Comparison of ENCODE assay signal across 8 mouse cellular contexts in the genomic region with DNA sequence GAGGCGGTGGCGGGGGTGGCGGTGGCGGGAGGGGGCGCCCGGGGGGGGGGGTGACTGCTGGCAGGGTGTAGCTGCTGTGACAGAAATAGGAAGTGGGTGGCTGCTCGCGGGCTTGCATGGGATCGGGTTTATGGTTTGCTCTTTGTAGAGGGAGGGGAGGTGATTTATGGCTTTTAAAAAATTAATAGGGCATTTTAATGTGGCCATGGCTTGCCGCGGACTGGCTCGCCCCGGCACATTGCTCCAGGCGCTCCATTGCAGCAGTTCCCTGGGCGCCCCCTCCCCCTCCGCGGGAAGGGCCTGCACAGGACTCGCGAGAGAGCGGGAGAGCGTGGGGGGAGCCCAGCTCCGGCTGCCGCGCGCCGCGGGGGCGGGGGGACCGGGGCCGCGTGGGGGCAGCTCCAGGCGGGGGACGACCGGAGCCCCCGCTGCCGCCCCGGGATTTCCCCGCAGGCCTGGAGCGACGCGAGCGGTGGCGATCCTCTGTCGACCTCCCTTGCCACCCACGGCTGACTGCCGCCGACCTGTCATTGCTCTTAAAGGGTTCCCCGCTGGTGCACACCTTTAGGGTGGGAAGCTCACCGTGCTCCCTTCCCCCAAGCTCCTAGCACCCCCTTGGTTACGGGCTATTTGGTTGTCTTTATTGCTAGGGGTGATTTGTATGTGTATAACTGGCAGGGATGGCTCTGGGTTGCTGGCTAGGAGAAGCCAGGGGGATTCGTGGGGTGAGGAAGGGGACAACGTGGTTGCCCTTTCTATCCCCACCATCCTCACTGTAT. TPM values are rescaled to one million over a fixed set of nuclear protein-coding genes. Genes with fewer than 3 reads are reported as not detected.
DNase-seq lines count a peak whose midpoint lies in the region; ATAC-seq and TF ChIP-seq lines count a peak whose summit lies in the region.

No protein-coding gene starts in this region.

- H3K36me3 ChIP-seq in CH12.LX (replicated peaks in 1 of 2; ENCODE audit: control insufficient read depth in 1 of 2, insufficient read depth in 1 of 2, low read length in 1 of 2): no peaks in the 10 kb centered on the region
- no peaks in the 10 kb centered on the region for H3K36me3 ChIP-seq in forebrain, embryonic 15.5 days
- H3K36me3 ChIP-seq in lung, embryonic 15.5 days: no peaks in the 10 kb centered on the region

- no peaks in the 10 kb centered on the region for H3K27me3 ChIP-seq in CH12.LX (replicated peaks)
- H3K27me3 ChIP-seq in forebrain, embryonic 15.5 days: no peaks in the 10 kb centered on the region
- H3K27me3 ChIP-seq in lung, embryonic 15.5 days: no peaks in the 10 kb centered on the region

- peaks cover 5 to 47% of the 10 kb centered on the region in 2 experiments for H3K4me1 ChIP-seq in CH12.LX (ENCODE audit: control insufficient read depth in 1 of 2, insufficient read depth in 2 of 2)
- peaks cover 36% of the 10 kb centered on the region for H3K4me1 ChIP-seq in forebrain, embryonic 15.5 days
- peaks cover 30% of the 10 kb centered on the region for H3K4me1 ChIP-seq in lung, embryonic 15.5 days

- dilution Hi-C loops in CH12.LX (cut with MboI; ENCODE audit: extremely low pct_ligation_motif_present, extremely low pct_unique_long_range_greater_than_20kb, low sequenced_read_pairs): no loop called here

- H3K27ac ChIP-seq in CH12.LX (ENCODE audit: insufficient read depth, low read depth): peak overlapping the region; percentile 85
- H3K27ac ChIP-seq in forebrain, embryonic 15.5 days (replicated peaks): peak overlapping the region; percentile 97
- H3K27ac ChIP-seq in lung, embryonic 15.5 days: peak overlapping the region; percentile 94

- peak; percentile 59; the same call in 1 of the 2 replicates for TF ChIP-seq EP300 in CH12.LX (IDR thresholded peaks at IDR 0.05; ENCODE audit: low read length)

- peak; percentile 84 for DNase-seq in CH12.LX (ENCODE audit: extremely low read depth)
- peak; percentile 84 for DNase-seq in brain, embryonic 14.5 days (ENCODE audit: low read depth)
- DNase-seq in heart, postnatal 4 days: peak; percentile 87
- DNase-seq in layer of hippocampus, adult 8-10 months (ENCODE audit: low spot score in 2 of 2): peak; percentile 66
- peak; percentile 77 for DNase-seq in ovary, postnatal 14 days (ENCODE audit: low spot score)
- DNase-seq in thymus, postnatal 14 days: peak; percentile 68

- under 1% methylated on average over 37 of the region's 52 CpGs for whole genome bisulfite sequencing in forebrain, embryonic 15.5 days
- 0% methylated on average over 43 of the region's 52 CpGs for WGBS in lung, embryonic 15.5 days

- ATAC-seq in forebrain, embryonic 15.5 days (replicated peaks): peak; percentile 26
- no peak for ATAC-seq in lung, embryonic 15.5 days (ENCODE audit: borderline replicate concordance, extremely low read depth, low FRiP score, low TSS enrichment)

- peak overlapping the region; percentile 94 for H3K4me2 ChIP-seq in CH12.LX (ENCODE audit: insufficient read depth, low read depth, poor library complexity, severe bottlenecking)
- H3K4me2 ChIP-seq in forebrain, embryonic 15.5 days (replicated peaks): peak overlapping the region; percentile 50
- peak overlapping the region; percentile 71 for H3K4me2 ChIP-seq in lung, embryonic 15.5 days

- H3K9me3 ChIP-seq in CH12.LX (replicated peaks; ENCODE audit: low read length): no peaks in the 10 kb centered on the region
- H3K9me3 ChIP-seq in forebrain, embryonic 15.5 days: no peaks in the 10 kb centered on the region
- H3K9me3 ChIP-seq in lung, embryonic 15.5 days: no peaks in the 10 kb centered on the region

- H3K9ac ChIP-seq in CH12.LX (ENCODE audit: insufficient read depth, low read depth): peak overlapping the region; percentile 86
- peak overlapping the region; percentile 91 for H3K9ac ChIP-seq in forebrain, embryonic 15.5 days (replicated peaks)
- peak overlapping the region; percentile 81 for H3K9ac ChIP-seq in lung, embryonic 15.5 days

- peak overlapping the region; percentile 78 to 96 (median 90) for H3K4me3 ChIP-seq in CH12.LX (replicated peaks in 1 of 3; ENCODE audit: low read depth in 2 of 3, low read length in 2 of 3, poor library complexity in 1 of 3)
- H3K4me3 ChIP-seq in forebrain, embryonic 15.5 days: peak overlapping the region; percentile 98
- H3K4me3 ChIP-seq in lung, embryonic 15.5 days: peak overlapping the region; percentile 97

- TF ChIP-seq RAD21 in CH12.LX (IDR thresholded peaks at IDR 0.05; ENCODE audit: low read depth, low read length): no peak

- H3K79me2 ChIP-seq in CH12.LX (replicated peaks; ENCODE audit: control insufficient read depth, extremely low read depth, insufficient read depth, poor library complexity, severe bottlenecking): peaks cover 44% of the 10 kb centered on the region

- TF ChIP-seq POLR2A in CH12.LX (IDR thresholded peaks at IDR 0.05; ENCODE audit: low read depth, low read length): peak; percentile 53
- no peak for TF ChIP-seq POLR2A in brain, embryonic 14.5 days (IDR thresholded peaks at IDR 0.05; ENCODE audit: borderline replicate concordance, extremely low read depth, insufficient read depth, insufficient read length, poor library complexity, severe bottlenecking)

- no peak for TF ChIP-seq CTCF in CH12.LX (conservative IDR thresholded peaks at IDR 0.05 in 1 of 2, IDR thresholded peaks at IDR 0.05 in 1 of 2; ENCODE audit: low read depth in 2 of 2, low read length in 2 of 2)
- no peak for TF ChIP-seq CTCF in brain, embryonic 14.5 days (IDR thresholded peaks at IDR 0.05; ENCODE audit: borderline replicate concordance, extremely low read depth, insufficient read depth, insufficient read length)

- in situ Hi-C loops in CH12.LX (cut with MboI; ENCODE audit: low pct_ligation_motif_present, low pct_unique_long_range_greater_than_20kb, low sequenced_read_pairs): loop anchor here (5.0 kb wide), 2 partner anchors 41 to 71 kb away; no protein-coding TSS in a partner anchor

TF ChIP-seq in CH12.LX, 34 proteins besides CTCF, POLR2A, EP300 and RAD21 (continues in another document):
- peak; percentile 97 for TF ChIP-seq CHD2 (IDR thresholded peaks at IDR 0.05; ENCODE audit: low read length)
- no peak for TF ChIP-seq JUN (IDR thresholded peaks at IDR 0.05; ENCODE audit: insufficient read depth, low read depth, low read length)
- TF ChIP-seq BHLHE40 (IDR thresholded peaks at IDR 0.05; ENCODE audit: low read depth, low read length): 0 out of 2 replicates have a peak, but pooled peaks have one; percentile 27
- no peak for TF ChIP-seq USF2 (conservative IDR thresholded peaks at IDR 0.05; ENCODE audit: low read depth, low read length)
- no peak for TF ChIP-seq RCOR1 (conservative IDR thresholded peaks at IDR 0.05; ENCODE audit: low read depth, low read length)
- peak; percentile 75 for TF ChIP-seq ELF1 (IDR thresholded peaks at IDR 0.05; ENCODE audit: low read depth, low read length)
- no peak; the same call in 1 of the 2 replicates for TF ChIP-seq MXI1 (IDR thresholded peaks at IDR 0.05; ENCODE audit: low read depth, low read length)
- no peak for TF ChIP-seq KAT2A (IDR thresholded peaks at IDR 0.05; ENCODE audit: insufficient replicate concordance, low read length)
- TF ChIP-seq ZMIZ1 (IDR thresholded peaks at IDR 0.05; ENCODE audit: low read depth, low read length): no peak
- TF ChIP-seq TCF12 (IDR thresholded peaks at IDR 0.05; ENCODE audit: low read depth, low read length): peak; percentile 59
- TF ChIP-seq E2F4 (IDR thresholded peaks at IDR 0.05; ENCODE audit: insufficient replicate concordance, low read depth, low read length): no peak
- no peak for TF ChIP-seq PAX5 (IDR thresholded peaks at IDR 0.05; ENCODE audit: low read length)
- TF ChIP-seq MAX (IDR thresholded peaks at IDR 0.05; ENCODE audit: low read length): no peak
- TF ChIP-seq ZNF384 (IDR thresholded peaks at IDR 0.05; ENCODE audit: low read depth, low read length): no peak
- TF ChIP-seq MYC (IDR thresholded peaks at IDR 0.05; ENCODE audit: low read depth, low read length): 0 out of 2 replicates have a peak, but pooled peaks have one; percentile 38
- no peak for TF ChIP-seq IRF4 (IDR thresholded peaks at IDR 0.05; ENCODE audit: low read depth, low read length)
- no peak for TF ChIP-seq MAFK (IDR thresholded peaks at IDR 0.05; ENCODE audit: insufficient replicate concordance, low read length)
- TF ChIP-seq USF1 (IDR thresholded peaks at IDR 0.05; ENCODE audit: low read depth, low read length): no peak
- TF ChIP-seq JUND (conservative IDR thresholded peaks at IDR 0.05; ENCODE audit: low read depth, low read length): no peak
- no peak for TF ChIP-seq ZKSCAN1 (IDR thresholded peaks at IDR 0.05; ENCODE audit: borderline replicate concordance, low read depth, low read length)
- TF ChIP-seq TBP (conservative IDR thresholded peaks at IDR 0.05; ENCODE audit: low read depth, low read length): 0 out of 2 replicates have a peak, but pooled peaks have one; percentile 35
- TF ChIP-seq HCFC1 (IDR thresholded peaks at IDR 0.05; ENCODE audit: low read depth, low read length): peak; percentile 60
- 0 out of 2 replicates have a peak, but pooled peaks have one; percentile 46 for TF ChIP-seq MEF2A (IDR thresholded peaks at IDR 0.05; ENCODE audit: borderline replicate concordance, low read depth, low read length)
- TF ChIP-seq POLR2AphosphoS2 (IDR thresholded peaks at IDR 0.05; ENCODE audit: low read depth, low read length): no peak
- peak; percentile 73; the same call in 1 of the 2 replicates for TF ChIP-seq MAZ (IDR thresholded peaks at IDR 0.05; ENCODE audit: low read depth, low read length)
- no peak for TF ChIP-seq CHD1 (IDR thresholded peaks at IDR 0.05; ENCODE audit: low read depth, low read length)
- no peak for TF ChIP-seq SMC3 (IDR thresholded peaks at IDR 0.05; ENCODE audit: low read depth, low read length)
- TF ChIP-seq GABPA (IDR thresholded peaks at IDR 0.05; ENCODE audit: insufficient replicate concordance, low read depth, low read length): no peak
- peak; percentile 89 for TF ChIP-seq UBTF (IDR thresholded peaks at IDR 0.05; ENCODE audit: low read depth, low read length)
- TF ChIP-seq SIN3A (IDR thresholded peaks at IDR 0.05; ENCODE audit: low read length): peak; percentile 47; the same call in 1 of the 2 replicates
- TF ChIP-seq ZC3H11A (IDR thresholded peaks at IDR 0.05; ENCODE audit: low read depth, low read length): no peak

RNA-seq across cellular contexts. Expression of a gene that starts 1.4 kb away (rescaled TPM):
- total RNA-seq in CH12.LX (2012; rRNA removed) (63.4 and 71.7 TPM in 2 replicates), CH12.LX (2014; rRNA removed) (143 and 153 TPM in 2 replicates)
- polyA plus RNA-seq in CH12.LX (2012; ENCODE audit: insufficient read length, low read depth): 130 and 134 TPM in 2 replicates
- polyA plus RNA-seq in brain, embryonic 14.5 days (2012; rRNA removed): 55.4 and 78.6 TPM in 2 replicates
- 141 and 153 TPM in 2 replicates for polyA plus RNA-seq in forebrain, embryonic 15.5 days (2015; fragmentation: Nextera tagmentation; extraction: Ambion mirVana)
- 10 to 100 TPM; 56.4 to 62.2 TPM for total RNA-seq in heart, postnatal 4 days (2021)
- total RNA-seq in layer of hippocampus, adult 8-10 months (2022): 1,000 to 10,000 TPM; 1,034 to 1,177 (median 1,140) TPM
- polyA plus RNA-seq in lung, embryonic 15.5 days (2015; fragmentation: Nextera tagmentation; extraction: Ambion mirVana): 64.1 and 64.6 TPM in 2 replicates
